Mouse (Mus musculus): ENCODE data around the gene Akap10.
"Not testable (repeated sequence)": the region's sequence is repeated elsewhere in the genome, so short reads cannot be mapped to it uniquely, and the experiment has no call there.

Gene Akap10

DNA sequence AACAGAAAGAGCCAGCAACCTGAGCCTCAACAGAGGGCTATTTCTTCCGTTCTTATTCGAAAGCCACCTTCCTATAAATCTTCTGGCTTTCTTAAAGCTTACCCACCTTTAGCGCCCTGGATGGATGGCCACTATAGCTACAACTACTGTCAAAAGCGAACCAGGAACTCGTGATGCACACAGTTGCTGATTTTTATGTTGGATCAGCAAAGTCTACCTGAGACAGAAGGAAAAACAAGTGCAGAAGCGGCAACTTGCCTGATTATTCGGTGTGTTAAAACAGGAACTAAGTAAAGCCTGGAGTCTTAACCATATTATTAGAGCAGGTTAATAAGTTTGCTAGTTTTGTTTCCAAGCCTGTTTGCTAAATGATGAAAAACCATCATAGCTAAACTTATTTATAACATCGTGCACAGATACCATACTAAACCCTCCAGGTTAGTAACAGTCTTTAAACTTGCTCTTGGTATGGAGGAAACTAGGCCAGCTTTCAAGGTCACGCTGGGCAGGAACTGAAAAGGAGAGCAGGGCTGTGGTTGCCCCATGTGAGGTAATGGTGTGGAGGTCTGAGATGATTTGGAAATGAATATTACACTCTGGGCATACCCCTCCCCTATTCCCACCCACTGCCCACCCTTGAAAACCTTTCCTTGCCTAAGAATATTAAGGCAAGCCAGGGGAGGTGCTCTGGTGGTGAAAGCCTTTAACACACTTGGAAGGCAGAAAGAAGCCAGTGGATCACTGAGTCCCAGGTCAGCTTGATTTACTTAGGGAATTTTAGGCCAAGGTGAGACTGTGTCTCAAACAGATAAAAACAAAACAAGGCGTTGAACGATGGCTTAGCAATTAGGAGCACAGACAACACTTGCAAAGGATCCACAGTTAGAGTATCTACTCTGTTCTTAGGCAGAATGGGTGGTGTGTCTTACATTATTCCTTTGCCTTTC is 861 bp upstream of the Akap10 start:
- DNase-seq (ENCODE audit: low read depth) = no peak

DNA sequence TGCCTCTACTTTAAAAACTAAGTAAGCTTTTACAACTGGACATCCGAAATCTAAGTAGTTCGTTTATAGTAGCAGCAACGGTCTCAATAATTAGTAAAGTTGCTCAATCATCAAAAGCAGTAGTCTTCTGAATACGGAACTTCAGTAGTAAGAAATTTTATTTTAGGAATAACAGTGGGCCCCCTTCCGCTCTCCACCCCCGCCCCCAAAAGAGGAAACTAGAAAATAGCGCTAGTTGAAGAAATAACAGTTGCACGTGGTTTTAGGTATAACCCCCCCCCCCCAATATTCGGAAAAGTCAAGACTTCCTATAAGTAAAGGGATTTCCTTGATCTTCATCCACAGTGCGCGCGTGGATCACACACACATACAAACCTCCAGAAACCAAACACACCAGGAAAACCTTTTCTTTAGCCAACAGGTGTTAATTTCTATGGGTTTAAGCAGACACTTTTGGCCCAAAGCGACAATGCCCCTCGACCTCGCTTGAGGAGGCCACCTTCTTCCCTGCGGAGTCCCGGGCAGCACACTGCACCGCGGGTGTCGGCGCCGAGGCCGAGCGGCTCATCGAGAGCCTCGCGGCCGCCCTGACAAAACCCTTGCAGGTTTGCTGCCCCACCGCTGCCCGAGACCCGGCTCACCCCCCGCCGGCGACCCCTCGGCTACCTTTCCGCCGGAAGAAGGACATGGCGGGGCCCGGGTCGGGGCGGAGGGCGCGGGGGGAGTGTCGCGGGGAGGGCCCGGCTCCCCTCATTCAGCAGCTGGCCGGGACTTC is 542 bp downstream of the Akap10 start:
- DNase-seq (ENCODE audit: low read depth) = no peak

GRCm38 (mm10) chr11:61923309-61923708 is 6.7 kb downstream of the Akap10 start:
- DNase-seq (ENCODE audit: low read depth) = no peak

DNA sequence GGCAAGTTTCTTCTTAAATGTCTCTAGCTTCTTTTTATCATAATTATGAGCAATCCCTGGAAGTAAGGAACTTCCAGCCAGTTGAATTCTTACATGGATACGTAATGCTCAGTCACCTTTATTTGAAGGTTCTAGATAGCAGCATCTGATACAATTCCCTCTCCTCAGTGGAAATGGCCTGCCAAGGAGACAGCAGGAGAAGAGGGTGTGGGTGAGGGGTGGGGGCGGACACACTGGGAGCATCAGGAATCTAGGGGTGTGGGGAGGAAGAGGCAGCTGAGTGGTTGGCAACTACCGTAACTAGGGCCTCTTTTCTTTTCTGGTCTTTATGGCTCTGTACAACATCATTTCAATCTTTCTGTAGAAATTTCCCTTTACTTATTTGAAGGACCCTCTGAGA is 10.3 kb downstream of the Akap10 start:
- DNase-seq (ENCODE audit: low read depth) = no peak

DNA sequence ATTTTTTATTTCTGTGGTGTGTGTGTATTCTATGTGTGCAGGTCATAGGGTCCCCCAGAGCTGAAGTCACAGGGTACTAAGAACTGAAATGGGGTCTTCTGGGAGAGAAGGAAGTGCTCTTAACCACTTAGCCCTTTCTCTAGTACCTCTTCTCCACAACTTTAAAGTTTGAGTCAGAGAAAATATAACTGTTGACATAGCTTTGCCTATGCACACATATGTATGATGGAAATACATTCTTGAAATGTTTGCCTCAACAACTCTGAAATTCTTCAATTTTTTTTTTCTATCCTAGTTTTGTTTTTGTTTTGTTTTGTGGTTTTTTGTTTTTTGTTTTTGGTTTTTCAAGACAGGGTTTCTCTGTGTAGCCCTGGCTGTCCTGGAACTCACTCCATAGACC is 21.7 kb downstream of the Akap10 start:
- DNase-seq (ENCODE audit: low read depth) = no peak

GRCm38 (mm10) chr11:61882183-61882582 is 47.9 kb downstream of the Akap10 start:
- peak; percentile 22 for DNase-seq (ENCODE audit: low read depth)

- no peak for DNase-seq (ENCODE audit: low read depth)
Measured at GRCm38 (mm10) chr11:61879921-61880320, 50.1 kb downstream of the Akap10 start.

DNA sequence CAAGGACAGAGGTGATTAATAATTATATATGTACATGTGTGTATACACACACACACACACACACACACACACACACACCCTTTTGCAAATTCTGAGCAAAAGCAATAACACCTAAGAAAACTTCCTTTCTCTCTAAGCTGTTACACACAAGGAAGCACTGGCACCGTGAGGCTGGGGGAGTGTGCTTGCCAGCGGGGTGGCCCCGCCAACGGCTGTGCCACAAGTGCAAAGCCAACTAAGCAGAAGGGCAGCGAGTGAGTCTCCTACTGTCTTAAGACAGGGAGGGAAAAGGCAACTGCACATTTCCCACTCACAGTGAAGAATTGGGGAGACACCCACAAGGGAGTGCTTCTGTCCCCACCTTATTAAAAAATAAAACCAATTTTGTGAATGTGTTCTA is 58.2 kb downstream of the Akap10 start:
- no peak for DNase-seq (ENCODE audit: low read depth)

DNA sequence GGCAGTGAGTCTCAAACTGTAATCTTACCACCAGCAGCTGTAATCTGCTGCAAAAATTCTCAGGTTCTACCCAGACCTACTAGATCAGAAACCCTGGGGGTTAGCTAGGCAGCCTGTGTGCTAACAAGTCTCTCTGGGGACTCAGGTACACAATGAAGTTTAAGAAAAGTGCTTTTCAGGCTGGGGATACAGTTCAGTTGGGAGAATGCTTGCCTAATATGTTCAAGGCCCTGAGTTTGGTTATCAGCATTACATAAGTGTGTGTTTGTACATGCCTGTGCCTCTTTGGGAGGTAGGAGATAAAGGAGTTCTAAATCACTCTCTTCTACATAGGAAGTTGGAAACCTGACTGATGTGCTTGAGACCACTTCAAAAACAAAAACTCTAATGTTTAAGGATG is 63.2 kb downstream of the Akap10 start:
- DNase-seq (ENCODE audit: low read depth) = no peak

- DNase-seq (ENCODE audit: low read depth) = no peak
Measured at GRCm38 (mm10) chr11:61861781-61862547, 68.1 kb downstream of the Akap10 start.

DNA sequence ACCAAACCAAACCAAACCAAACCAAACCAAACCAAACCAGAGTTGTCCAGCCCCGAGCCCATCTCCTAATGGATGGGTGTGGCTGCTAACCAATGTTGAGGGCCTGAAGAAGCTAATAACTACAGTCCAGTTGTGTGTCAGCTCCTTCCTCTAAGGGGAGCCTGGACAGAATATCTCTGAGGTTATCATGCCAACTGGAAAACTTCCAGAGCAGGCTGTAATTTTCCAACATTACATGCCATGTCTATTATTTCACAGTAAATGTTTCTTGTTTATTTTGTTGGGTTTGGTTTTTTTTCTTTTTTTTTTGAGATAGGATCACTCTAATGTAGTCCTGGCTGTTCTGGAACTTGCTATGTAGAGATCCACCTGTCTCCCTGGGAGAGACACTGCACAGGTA is 70.7 kb downstream of the Akap10 start:
- DNase-seq (ENCODE audit: low read depth) = no peak

DNA sequence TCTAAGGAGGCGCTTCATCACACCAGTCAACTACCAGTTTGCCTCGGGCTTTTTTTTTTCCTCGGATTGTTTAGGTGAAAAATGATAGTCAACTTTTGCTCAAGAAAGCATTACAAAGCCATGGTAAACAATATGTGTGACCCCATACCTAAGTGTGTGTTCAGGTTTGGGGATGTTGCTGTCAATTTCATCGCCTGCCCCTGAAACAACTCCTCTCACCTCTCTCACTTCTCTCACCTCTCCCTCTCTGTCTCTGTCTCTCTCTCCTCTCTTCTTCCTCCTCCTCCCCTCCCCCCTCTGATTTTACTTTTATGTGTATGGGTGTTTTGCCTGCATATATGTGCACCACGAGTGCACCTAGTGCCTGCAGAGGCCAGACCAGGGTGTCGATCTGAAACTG is 74.5 kb downstream of the Akap10 start:
- DNase-seq (ENCODE audit: low read depth) = no peak

DNA sequence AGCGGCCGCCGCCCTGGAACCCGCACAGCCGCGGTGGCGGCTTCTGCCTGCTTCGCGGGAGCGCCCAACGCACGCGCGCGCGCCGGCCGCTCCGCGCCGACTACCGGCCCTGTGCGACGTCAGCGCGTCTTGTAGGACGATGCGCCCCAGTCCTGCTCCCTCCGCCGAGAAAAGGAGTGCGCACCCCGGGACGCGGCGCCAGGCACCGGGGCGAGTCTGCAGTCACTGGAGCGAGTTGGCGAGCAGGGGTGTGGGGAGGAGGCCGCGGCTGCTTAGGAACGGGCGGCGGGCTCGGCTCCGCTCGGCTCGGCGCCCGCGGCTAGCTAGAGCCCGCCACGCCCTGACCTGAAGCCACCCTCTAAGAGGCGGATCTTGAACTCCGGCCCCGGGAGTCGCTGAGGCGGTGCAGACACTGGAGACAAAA is 75.1 kb downstream of the Akap10 start, which contains the start of gene Ulk2:
Gene Ulk2, minus strand, starts transcription at position 86 of the 424 bp plus-strand sequence.
- peak; percentile 91 for DNase-seq (ENCODE audit: low read depth)

DNA sequence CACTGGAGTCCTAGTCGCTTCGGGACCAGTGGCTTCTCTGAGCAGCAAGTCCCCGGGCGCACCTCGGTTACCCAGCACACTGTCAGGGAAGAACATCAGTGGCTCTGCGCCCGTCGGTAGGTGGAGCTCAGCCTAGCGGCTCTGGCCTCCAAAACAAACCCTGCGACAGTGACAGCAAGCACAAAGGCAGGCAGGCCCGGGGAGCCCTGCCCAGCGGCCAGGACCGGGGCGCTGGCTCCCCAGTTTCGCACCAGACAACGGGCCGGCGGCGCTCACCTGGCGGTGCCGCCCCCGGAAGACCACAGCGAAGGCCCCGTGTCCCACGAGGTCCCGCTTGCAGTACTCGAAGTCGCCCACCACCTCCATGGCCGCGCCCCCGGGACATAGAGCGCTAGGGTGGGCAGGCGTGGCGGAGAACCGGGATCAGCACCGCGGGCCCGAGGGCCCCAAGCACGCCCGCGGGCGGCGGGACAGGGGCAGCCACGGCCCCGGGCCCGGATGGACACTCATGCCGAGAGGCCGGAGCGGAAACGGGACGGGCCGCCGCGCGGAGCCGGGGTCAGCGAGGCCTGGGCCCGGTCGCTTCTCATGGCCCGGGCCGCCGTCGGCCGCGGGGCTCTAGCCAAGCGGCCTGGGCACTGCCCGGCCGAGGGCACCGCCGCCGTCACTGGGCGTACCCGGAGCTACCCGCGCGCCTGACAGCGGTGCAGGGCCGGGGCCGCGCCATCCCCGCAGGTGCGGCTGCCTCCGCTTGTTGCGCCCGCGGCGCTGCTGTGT is 75.7 kb downstream of the Akap10 start:
- DNase-seq (ENCODE audit: low read depth) = peak; percentile 87

- no peak for DNase-seq (ENCODE audit: low read depth)
Measured at GRCm38 (mm10) chr11:61853659-61854058, 76.4 kb downstream of the Akap10 start.

DNA sequence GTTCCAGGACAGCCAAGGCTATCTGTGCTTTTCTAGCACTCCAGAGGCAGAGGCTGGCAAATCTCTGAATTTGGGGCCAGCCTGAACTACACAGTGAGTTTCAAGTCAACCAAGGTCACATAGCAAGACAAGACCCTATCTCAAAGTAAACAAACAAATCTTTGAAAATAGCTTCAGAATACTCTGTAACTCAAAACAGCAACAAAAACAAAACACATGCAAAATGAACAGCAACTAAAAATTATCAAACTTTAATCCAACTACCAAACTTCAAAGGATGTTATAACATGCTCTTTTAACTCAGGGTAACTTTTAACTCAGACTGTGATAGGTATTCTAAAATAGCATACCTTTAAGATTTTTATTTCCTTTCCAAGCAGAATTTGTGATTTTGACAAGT is 77.1 kb downstream of the Akap10 start:
- no peak for DNase-seq (ENCODE audit: low read depth)

- DNase-seq (ENCODE audit: low read depth) = no peak
Measured at GRCm38 (mm10) chr11:61851195-61851594, 78.9 kb downstream of the Akap10 start.

GRCm38 (mm10) chr11:61840663-61841062 is 89.4 kb downstream of the Akap10 start:
- not testable (repeated sequence) for DNase-seq (ENCODE audit: low read depth)

GRCm38 (mm10) chr11:61839940-61840339 is 90.1 kb downstream of the Akap10 start:
- DNase-seq (ENCODE audit: low read depth) = no peak

- no peak for DNase-seq (ENCODE audit: low read depth)
Measured at GRCm38 (mm10) chr11:61839182-61839581, 90.9 kb downstream of the Akap10 start.
